Mouse (Mus musculus) megakaryocyte, adult 5-6 weeks (primary cell): ENCODE results near the gene Bcap31. TPM values are rescaled to one million over a fixed set of nuclear protein-coding genes. Genes with fewer than 3 reads are reported as not detected.
"Not testable (repeated sequence)": the region's sequence is repeated elsewhere in the genome, so short reads cannot be mapped to it uniquely, and the experiment has no call there.

Source experiments
- ATAC-seq: 2 replicates; pipeline ENCODE4 v1.8.0; 2016; ENCODE audit warnings: mild to moderate bottlenecking, inconsistent platforms; ENCODE audit not compliant: poor library complexity, severe bottlenecking
- total RNA-seq, 2 experiments: library from RNA; stranded (forward) in 1 of 2; stranded (reverse) in 1 of 2; fragments of 153-499, 151-499 nt in 1 of 2; fragments of 221-1000, 200-1000 nt in 1 of 2; gene quantifications; 2 replicates each; pipeline versions ENCODE4 v1.2.3 to v1.2.4; 2015 to 2017

Bcap31 gene
- total RNA-seq (2015) (211 and 214 TPM in 2 replicates), total RNA-seq (2017) (157 and 173 TPM in 2 replicates)

DNA sequence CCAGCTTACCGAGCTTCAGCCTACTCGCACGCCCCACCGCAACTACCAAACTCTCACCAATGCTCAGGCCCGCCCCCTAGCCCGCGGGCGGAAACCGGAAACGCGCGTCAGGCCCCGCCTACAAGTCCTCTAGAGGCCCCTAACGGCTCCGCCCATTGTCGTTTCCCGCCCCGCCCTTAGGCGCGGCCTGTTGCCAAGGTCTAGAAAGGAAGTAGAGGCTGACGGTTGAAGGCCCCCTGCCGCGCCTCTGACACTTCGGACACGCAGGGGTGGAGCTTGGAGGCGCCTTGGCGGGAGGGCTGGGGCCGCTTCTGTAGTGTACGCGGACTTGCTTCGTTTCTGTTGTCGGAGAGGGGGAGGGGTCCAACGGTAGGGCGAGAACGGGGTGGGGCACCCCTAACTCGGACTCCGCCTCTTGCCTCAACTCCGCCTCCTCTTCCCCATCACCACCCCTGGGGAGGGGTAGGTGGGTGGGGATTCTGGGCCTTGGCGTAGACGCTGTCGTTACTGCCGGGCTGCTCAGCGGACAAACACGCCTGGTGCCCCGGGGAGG lies at the start of gene Bcap31, which contains the start of gene Abcd1:
TSS of gene Bcap31 (minus strand) at position 67 of the 553 bp plus-strand sequence.
TSS of gene Abcd1 (plus strand) at position 489 of the 553 bp plus-strand sequence.
- ATAC-seq = peak; percentile 82

- peak; percentile 87 for ATAC-seq
These were observed 49.3 kb upstream of the Bcap31 start for GRCm38 (mm10) chrX:73765311-73765710.

DNA sequence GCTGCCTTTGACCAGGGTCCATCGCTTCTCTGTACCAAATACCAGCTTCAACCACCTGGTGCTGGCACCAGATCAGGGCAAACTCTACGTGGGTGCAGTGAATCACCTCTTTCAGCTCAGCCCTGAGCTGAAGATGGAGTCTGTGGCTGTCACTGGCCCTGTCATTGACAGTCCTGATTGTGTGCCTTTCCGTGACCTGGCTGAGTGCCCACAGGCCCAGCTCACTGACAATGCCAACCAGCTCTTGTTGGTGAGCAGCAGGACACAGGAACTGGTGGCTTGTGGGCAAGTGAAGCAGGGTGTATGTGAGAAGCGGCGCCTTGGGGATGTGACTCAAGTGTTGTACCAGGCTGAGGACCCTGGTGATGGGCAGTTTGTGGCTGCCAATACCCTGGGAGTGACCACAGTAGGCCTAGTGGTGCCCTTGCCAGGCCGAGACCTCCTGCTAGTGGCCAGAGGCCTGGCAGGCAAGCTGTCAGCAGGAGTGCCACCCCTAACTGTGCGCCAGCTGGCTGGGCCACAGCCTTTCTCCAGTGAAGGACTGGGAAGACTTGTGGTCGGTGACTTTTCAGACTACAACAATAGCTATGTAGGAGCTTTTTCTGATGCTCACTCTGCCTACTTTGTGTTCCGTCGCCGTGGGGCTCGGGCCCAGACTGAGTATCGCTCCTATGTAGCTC lies 42.8 kb upstream of the Bcap31 start:
- ATAC-seq = no peak

DNA sequence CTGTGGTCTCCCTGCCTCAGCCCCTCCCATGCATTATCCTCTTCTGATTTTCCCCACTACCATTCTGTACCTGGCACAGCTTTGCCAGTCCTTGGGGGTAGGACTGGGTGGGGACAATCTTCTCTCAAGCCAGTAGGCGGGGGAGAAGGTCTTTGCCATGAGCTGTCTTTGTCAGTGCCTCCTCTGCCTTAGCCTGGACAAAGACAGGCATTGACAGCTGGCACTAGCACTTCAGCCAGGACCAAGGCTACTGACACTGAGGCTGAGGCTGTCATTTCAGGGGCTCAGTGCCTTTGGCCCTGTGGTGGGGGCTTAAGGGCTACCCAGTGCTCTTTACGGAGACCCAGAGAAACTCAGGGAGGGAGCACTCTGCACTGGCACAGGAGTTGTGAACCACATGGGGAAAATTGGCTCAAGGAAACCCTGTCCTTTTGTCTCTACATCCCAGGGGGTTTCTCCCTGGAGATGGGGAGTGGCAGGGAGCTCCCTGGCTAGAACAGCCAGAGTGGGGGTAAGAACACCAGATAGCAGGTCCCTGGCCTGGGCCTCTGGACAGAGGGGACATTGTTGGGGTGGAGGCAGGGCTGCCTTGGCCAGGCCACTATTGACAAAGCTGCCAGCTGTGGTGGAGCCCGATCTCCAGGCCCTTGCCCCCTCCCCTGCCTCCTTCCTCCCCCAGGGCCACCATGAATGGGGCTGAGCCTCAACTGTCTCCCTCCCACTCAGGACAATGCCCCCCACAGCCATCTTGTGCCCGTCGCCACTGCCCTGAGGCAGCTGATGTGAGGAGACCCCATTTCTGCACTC lies 40.6 kb upstream of the Bcap31 start, which contains the start of gene Plxnb3:
TSS of gene Plxnb3 (plus strand) at position 757 of the 807 bp plus-strand sequence.
- ATAC-seq = no peak

GRCm38 (mm10) chrX:73748977-73749376 lies 33.0 kb upstream of the Bcap31 start:
- no peak for ATAC-seq

- ATAC-seq = no peak
These were observed 29.0 kb upstream of the Bcap31 start for GRCm38 (mm10) chrX:73744774-73745481.

GRCm38 (mm10) chrX:73739841-73740240 lies 23.9 kb upstream of the Bcap31 start:
- not testable (repeated sequence) for ATAC-seq

DNA sequence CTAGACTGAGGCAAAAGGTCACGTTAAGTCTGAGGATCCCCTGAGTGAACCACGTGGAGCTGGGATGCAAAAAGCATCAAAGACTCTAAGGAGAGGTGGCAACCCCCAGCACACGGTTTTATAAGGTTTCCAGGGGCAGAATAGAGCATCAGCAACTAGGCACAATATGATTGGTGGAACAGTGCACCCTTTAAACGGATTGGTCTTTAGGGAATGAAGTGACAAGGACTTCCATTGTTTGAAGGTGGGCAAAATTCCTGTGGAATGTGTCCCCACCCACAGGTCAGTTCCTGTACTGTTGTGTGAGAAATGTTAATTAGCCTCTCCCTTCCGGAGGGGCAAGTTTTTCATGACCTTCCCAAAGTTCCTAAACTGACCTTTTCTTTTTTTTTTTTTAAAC lies 23.2 kb upstream of the Bcap31 start:
- ATAC-seq = no peak

DNA sequence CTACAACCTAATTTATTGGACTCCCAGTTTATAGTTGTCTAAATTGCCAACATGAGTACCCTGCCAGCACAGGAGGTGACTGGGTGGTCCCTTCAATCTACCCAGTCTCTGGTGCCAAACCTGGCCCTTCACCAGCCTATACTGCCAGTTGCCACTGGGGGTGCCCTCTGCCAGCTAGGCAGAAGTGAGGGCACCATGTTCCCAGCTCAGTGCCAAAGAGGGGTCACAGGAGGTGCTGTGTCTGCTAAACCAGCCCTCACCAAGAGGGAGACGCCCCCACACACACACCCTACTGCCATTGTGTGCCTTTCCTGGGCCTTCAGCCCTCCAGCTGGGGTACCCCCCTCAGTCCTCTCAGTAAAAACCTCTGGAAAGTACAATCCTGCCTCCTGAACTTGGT lies 22.2 kb upstream of the Bcap31 start:
- no peak for ATAC-seq

DNA sequence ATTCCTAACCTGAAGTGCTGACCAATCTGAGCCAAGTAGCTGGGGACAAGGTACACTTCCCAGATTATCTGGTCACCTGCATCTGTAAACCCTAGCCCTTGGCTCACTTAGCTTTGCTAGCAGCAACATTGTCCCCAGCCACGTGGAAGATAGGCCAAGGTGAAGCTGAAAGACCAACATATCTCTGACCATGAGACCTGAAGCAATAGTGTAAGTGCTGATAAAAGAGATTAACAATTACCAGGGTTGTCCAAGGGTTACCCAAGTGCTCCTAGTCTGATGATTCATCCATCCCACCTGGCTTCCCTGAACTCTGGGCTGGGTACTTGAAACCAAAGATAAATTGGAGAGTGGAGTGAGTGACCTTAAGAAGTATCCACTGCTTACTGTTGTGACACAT lies 14.9 kb upstream of the Bcap31 start:
- no peak for ATAC-seq

GRCm38 (mm10) chrX:73718686-73719362 lies 2.8 kb upstream of the Bcap31 start:
- ATAC-seq = peak; percentile 9; the same call in 1 of the 2 replicates

- ATAC-seq = no peak
These were observed 2.3 kb upstream of the Bcap31 start for GRCm38 (mm10) chrX:73718271-73718670.

DNA sequence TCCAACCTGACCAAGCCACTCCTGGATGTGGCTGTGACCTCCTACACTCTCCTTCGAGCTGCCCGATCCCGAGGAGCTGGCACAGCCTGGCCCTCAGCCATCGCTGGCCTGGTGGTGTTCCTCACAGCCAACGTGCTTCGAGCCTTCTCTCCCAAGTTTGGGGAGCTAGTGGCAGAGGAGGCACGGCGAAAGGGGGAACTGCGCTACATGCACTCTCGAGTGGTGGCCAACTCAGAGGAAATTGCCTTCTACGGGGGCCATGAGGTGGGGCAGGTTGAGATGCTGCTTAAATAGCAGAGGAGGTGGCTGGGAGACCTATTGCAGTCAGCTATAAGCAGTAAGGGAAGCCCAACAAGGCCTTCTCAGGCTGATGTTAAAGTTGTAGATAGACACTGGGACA lies 1.7 kb upstream of the Bcap31 start:
- ATAC-seq = 0 out of 2 replicates have a peak, but pooled peaks have one; percentile 7

GRCm38 (mm10) chrX:73716709-73717545 lies 952 bp upstream of the Bcap31 start:
- ATAC-seq = no peak; the same call in 1 of the 2 replicates

GRCm38 (mm10) chrX:73715476-73716108 lies 383 bp downstream of the Bcap31 start:
- peak; percentile 1; the same call in 1 of the 2 replicates for ATAC-seq

- no peak for ATAC-seq
These were observed 15.5 kb downstream of the Bcap31 start for GRCm38 (mm10) chrX:73700472-73700871.

GRCm38 (mm10) chrX:73690917-73691629 lies 24.9 kb downstream of the Bcap31 start:
- ATAC-seq = peak; percentile 88

- no peak for ATAC-seq
These were observed 30.3 kb downstream of the Bcap31 start for GRCm38 (mm10) chrX:73685629-73686028.
